Mouse (Mus musculus) limb, embryonic 10.5 days (tissue): ENCODE measurements around the gene Inpp5a. TPM values are rescaled to one million over a fixed set of nuclear protein-coding genes. Genes with fewer than 3 reads are reported as not detected.

Source experiments
- DNase-seq: peaks from one replicate; pipeline ENCODE4 v3.0.0-alpha.2; 2017; ENCODE audit warnings: low spot score
- H3K27ac ChIP-seq: fragments of 300-500 bp; sonication (generic); 2 replicates; pipeline ENCODE4 v1.5.1; 2016; ENCODE audit warnings: mild to moderate bottlenecking
- H3K27me3 ChIP-seq: fragments of 300-500 bp; sonication (generic); 2 replicates; pipeline ENCODE4 v1.6.1; 2016; ENCODE audit warnings: low read depth, mild to moderate bottlenecking; ENCODE audit not compliant: poor library complexity, severe bottlenecking
- H3K36me3 ChIP-seq: fragments of 300-500 bp; sonication (generic); 2 replicates; pipeline ENCODE4 v1.6.1; 2016; ENCODE audit warnings: mild to moderate bottlenecking, moderate library complexity
- H3K4me1 ChIP-seq: fragments of 300-500 bp; sonication (generic); 2 replicates; pipeline ENCODE4 v1.6.1; 2016
- H3K4me3 ChIP-seq: fragments of 300-500 bp; sonication (generic); 2 replicates; pipeline ENCODE4 v1.5.1; 2016; ENCODE audit warnings: mild to moderate bottlenecking, moderate library complexity
- H3K9me3 ChIP-seq: fragments of 300-500 bp; sonication (generic); replicated peaks from 2 replicates; pipeline ENCODE4 v1.6.1; 2016; ENCODE audit warnings: mild to moderate bottlenecking
- WGBS: fragments of 180-500 bp; shearing (Covaris S2); methylation state at CpG from one replicate; pipeline ENCODE4 v1.1.7; 2016; 5-methylcytosine and 5-hydroxymethylcytosine counted together
- polyA plus RNA-seq: library from polyadenylated mRNA; unstranded; fragments of >200 nt; fragmentation: Nextera tagmentation; extraction: Ambion mirVana; gene quantifications from 2 replicates; pipeline ENCODE4 v1.2.1, GENCODE M21; 2016

Inpp5a gene
- polyA plus RNA-seq, 1 experiment from 2014 or later = 17.3 TPM

DNA sequence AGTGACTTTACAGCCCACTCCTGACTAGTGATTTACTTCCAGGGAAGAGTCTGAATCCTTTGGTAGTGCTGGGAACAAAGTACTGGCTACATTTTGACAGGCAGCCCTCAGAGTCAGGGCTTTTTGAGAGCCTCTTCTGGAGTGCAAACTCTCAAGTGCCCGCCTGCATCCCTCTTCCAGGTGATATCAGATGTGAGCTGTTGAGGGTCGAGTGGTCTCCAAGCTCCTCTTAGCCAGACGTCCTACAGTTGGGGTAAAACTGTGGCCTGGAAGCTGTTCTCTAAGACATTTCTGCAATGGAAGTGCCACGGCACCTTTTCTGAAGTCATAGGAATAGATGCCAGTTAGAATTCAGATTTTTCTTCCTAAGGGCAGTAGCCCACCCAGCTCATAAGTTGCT is 8.7 kb upstream of the Inpp5a start:
- 73% methylated on average over 4 of the region's 4 CpGs for WGBS
- Histone ChIP-seq H3K4me1 (no peaks in the 10 kb centered on the region), H3K27ac (no peak overlapping the region), H3K9me3 (no peaks in the 10 kb centered on the region), H3K27me3 (no peaks in the 10 kb centered on the region), H3K36me3 (no peaks in the 10 kb centered on the region), H3K4me3 (no peak overlapping the region)
- no peak for DNase-seq

- Histone ChIP-seq H3K4me3 (no peak overlapping the region), H3K4me1 (no peaks in the 10 kb centered on the region), H3K27ac (no peak overlapping the region), H3K36me3 (no peaks in the 10 kb centered on the region), H3K9me3 (no peaks in the 10 kb centered on the region), H3K27me3 (no peaks in the 10 kb centered on the region)
- WGBS = 76% methylated on average over 2 of the region's 2 CpGs
- no peak for DNase-seq
Observed at GRCm38 (mm10) chr7:139381877-139382276, 7.0 kb upstream of the Inpp5a start.

- H3K4me3 ChIP-seq = no peak overlapping the region
- H3K27me3 ChIP-seq = no peaks in the 10 kb centered on the region
- H3K27ac ChIP-seq = no peak overlapping the region
- peaks cover 2% of the 10 kb centered on the region for H3K4me1 ChIP-seq
- 92% methylated on average over 2 of the region's 2 CpGs for WGBS
- H3K36me3 ChIP-seq = no peaks in the 10 kb centered on the region
- H3K9me3 ChIP-seq = no peaks in the 10 kb centered on the region
- no peak for DNase-seq
Observed at GRCm38 (mm10) chr7:139382796-139383195, 6.1 kb upstream of the Inpp5a start.

GRCm38 (mm10) chr7:139384500-139384899 is 4.4 kb upstream of the Inpp5a start:
- no peaks in the 10 kb centered on the region for H3K36me3 ChIP-seq
- H3K4me1 ChIP-seq = peaks cover 6% of the 10 kb centered on the region
- H3K27me3 ChIP-seq = no peaks in the 10 kb centered on the region
- no peak overlapping the region for H3K27ac ChIP-seq
- no peak overlapping the region for H3K4me3 ChIP-seq
- H3K9me3 ChIP-seq = no peaks in the 10 kb centered on the region
- WGBS = 91% methylated on average over 1 of the region's 1 CpGs
- no peak for DNase-seq

DNA sequence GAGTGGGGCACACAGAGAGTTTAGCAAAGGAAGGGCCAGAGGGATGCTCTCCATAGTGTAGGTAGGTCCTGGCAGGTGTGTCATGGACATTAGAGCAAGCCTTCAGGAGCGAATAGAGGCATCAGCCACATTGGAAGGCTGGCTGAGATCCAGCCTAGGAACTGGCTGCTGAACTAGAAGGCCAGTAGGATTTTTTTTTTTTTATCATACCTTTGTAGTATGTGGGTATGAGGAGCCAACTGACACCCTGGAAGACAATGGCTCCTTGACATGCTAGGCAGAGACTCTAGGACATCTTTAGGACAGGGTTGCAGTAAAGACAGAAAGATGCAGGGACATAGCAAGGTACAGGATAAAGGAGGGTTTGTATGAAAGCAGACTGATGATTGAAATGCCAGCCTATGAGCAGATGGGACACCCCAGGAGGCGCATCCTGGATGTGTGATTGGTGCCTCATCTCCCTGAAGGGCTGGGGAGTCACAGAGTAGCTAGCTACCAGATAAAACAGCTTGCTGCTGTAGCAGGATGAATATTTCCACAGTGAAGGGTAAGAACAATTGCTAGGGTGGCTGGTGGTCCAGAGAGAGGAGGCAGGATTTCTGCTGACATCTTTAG is 3.9 kb upstream of the Inpp5a start:
- no peak overlapping the region for H3K4me3 ChIP-seq
- H3K27me3 ChIP-seq = no peaks in the 10 kb centered on the region
- peaks cover 11% of the 10 kb centered on the region for H3K4me1 ChIP-seq
- no peak overlapping the region for H3K27ac ChIP-seq
- no peak for DNase-seq
- no peaks in the 10 kb centered on the region for H3K36me3 ChIP-seq
- H3K9me3 ChIP-seq = no peaks in the 10 kb centered on the region
- 79% methylated on average over 2 of the region's 2 CpGs for WGBS

GRCm38 (mm10) chr7:139386933-139387690 is 1.8 kb upstream of the Inpp5a start:
- Histone ChIP-seq H3K27ac (no peak overlapping the region), H3K9me3 (no peaks in the 10 kb centered on the region), H3K36me3 (no peaks in the 10 kb centered on the region), H3K27me3 (no peaks in the 10 kb centered on the region), H3K4me1 (peaks cover 21% of the 10 kb centered on the region), H3K4me3 (no peak overlapping the region)
- no peak for DNase-seq
- WGBS = 92% methylated on average over 9 of the region's 9 CpGs

DNA sequence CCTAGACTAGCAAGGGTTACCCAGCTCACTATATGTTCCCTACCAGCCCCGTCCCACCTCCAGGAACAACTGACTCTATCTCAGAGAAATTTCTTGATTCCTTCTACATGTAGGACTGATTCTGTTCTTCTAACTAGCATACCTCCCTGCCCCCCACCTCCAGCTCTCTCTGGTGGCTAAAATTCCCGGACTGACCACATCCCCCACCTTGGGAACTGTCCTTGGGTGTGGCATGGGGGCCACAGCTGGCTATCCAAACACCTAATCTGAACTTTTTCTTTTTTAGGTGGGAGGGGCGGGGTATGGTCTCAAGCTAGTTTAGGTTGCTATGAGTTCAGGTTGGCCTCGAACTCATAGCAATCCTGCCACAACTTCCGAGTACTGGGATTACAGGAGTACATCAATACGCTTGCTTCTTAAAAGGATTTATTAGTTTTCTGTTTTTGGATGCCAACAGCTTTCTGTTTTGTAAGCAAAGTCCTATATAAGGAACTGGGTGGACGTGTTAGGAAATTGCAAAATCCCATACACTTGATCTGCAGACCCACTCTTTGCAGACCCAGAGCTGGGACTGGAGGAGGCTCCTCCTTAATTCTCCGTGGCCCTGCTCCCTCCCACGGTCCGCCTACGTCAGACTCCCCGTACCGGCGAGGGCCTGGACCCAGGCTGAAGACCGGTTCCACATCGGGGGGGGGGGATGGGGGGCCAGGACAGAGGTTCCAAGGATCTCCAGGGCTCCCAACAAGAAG is 814 bp upstream of the Inpp5a start:
- 22% methylated on average over 16 of the region's 16 CpGs for WGBS
- peak overlapping the region; percentile 95 for H3K27ac ChIP-seq
- H3K4me3 ChIP-seq = peak overlapping the region; percentile 84

DNA sequence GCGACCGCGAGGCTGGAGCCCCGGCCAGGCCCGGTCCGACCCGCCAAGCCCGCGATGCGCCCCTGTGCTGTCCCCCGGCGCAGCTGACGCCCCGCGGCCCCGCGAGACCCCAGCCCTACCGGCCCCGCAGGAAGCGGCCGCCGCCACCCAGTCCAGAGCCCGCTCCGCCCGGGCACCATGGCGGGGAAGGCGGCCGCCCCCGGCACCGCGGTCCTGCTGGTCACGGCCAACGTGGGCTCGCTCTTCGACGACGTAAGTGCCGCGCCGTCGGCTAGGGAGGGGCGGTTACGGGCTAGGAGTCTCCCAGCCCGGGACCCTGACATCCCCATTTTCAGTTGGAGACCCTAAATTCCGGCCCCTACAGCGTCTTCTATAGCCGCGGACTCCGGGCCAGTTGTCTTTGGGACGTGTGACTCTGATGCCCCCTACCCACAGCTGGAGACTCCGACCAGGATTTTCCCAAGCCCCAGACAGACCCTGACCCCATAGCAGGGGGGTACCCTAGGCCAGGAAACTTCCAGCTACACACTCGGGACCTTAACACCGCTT is 378 bp downstream of the Inpp5a start:
- 1% methylated on average over 50 of the region's 53 CpGs for WGBS
- Histone ChIP-seq H3K9me3 (no peaks in the 10 kb centered on the region), H3K4me3 (peak overlapping the region; percentile 84), H3K27me3 (no peaks in the 10 kb centered on the region), H3K27ac (peak overlapping the region; percentile 95), H3K4me1 (peaks cover 28% of the 10 kb centered on the region), H3K36me3 (no peaks in the 10 kb centered on the region)
- no peak for DNase-seq

More for the DNA sequence above, 814 bp upstream of the Inpp5a start:
- DNase-seq = no peak
- Histone ChIP-seq H3K27me3 (no peaks in the 10 kb centered on the region), H3K4me1 (peaks cover 28% of the 10 kb centered on the region), H3K36me3 (no peaks in the 10 kb centered on the region), H3K9me3 (no peaks in the 10 kb centered on the region)

GRCm38 (mm10) chr7:139390380-139390779 is 1.5 kb downstream of the Inpp5a start:
- Histone ChIP-seq H3K27ac (no peak overlapping the region), H3K4me3 (no peak overlapping the region), H3K9me3 (no peaks in the 10 kb centered on the region), H3K27me3 (no peaks in the 10 kb centered on the region), H3K36me3 (no peaks in the 10 kb centered on the region), H3K4me1 (peaks cover 28% of the 10 kb centered on the region)
- DNase-seq = no peak
- 89% methylated on average over 3 of the region's 3 CpGs for WGBS

DNA sequence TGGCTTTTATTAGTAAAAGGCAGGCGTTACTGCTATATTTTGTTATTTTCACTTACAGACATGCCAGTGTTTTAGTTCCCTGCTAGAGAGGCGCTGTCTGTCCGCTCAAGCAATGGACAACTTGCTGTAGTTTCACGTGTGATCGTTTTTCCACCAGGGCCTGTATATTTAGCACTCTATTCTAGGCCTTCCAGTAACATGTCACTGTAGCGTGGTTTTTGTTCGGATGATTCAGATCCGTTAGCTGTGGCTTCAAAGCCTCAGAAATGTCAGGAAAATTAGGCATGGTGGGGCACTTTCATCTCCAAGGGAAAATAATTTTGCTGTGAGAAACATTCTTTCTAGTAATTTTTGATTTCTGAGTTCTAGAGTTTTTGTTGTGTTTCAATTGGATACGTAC is 2.0 kb downstream of the Inpp5a start:
- no peaks in the 10 kb centered on the region for H3K36me3 ChIP-seq
- 91% methylated on average over 9 of the region's 9 CpGs for WGBS
- H3K9me3 ChIP-seq = no peaks in the 10 kb centered on the region
- no peak for DNase-seq
- no peak overlapping the region for H3K4me3 ChIP-seq
- peaks cover 28% of the 10 kb centered on the region for H3K4me1 ChIP-seq
- no peak overlapping the region for H3K27ac ChIP-seq
- H3K27me3 ChIP-seq = no peaks in the 10 kb centered on the region

GRCm38 (mm10) chr7:139391691-139392090 is 2.8 kb downstream of the Inpp5a start:
- Histone ChIP-seq H3K36me3 (no peaks in the 10 kb centered on the region), H3K9me3 (no peaks in the 10 kb centered on the region), H3K4me1 (peaks cover 28% of the 10 kb centered on the region), H3K27ac (no peak overlapping the region), H3K4me3 (no peak overlapping the region), H3K27me3 (no peaks in the 10 kb centered on the region)
- no peak for DNase-seq
- WGBS = 86% methylated on average over 5 of the region's 5 CpGs

DNA sequence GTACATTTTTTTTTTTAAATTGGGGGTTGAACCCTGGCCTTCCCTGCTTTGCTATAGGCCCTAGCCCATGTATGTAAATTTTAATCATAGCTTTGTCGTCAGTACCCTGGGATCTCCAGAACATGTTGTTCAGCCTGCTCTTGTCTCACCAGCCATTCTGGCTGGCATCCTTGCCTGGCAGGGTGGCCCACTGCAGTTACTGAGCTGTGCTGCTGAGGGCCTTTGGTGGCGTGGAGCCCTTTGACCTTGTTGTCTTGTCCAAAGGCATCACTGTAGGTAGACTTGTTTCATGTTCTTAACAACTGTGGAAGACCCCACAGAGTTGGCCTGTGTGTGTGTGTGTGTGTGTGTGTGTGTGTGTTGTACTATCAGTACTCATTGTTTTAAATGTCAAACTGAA is 3.2 kb downstream of the Inpp5a start:
- 89% methylated on average over 2 of the region's 2 CpGs for WGBS
- Histone ChIP-seq H3K9me3 (no peaks in the 10 kb centered on the region), H3K27me3 (no peaks in the 10 kb centered on the region), H3K36me3 (no peaks in the 10 kb centered on the region), H3K4me3 (no peak overlapping the region), H3K27ac (no peak overlapping the region), H3K4me1 (peaks cover 28% of the 10 kb centered on the region)
- no peak for DNase-seq

- peaks cover 27% of the 10 kb centered on the region for H3K4me1 ChIP-seq
- no peak overlapping the region for H3K4me3 ChIP-seq
- H3K27ac ChIP-seq = no peak overlapping the region
- 80% methylated on average over 6 of the region's 6 CpGs for WGBS
- H3K36me3 ChIP-seq = no peaks in the 10 kb centered on the region
- H3K9me3 ChIP-seq = no peaks in the 10 kb centered on the region
- H3K27me3 ChIP-seq = no peaks in the 10 kb centered on the region
- no peak for DNase-seq
Observed at GRCm38 (mm10) chr7:139392691-139393235, 3.9 kb downstream of the Inpp5a start.
